33 mouse cellular contexts compared by ENCODE assay signal in genomic region chrX:141729570-141729969, GRCm38 (mm10). TPM values are rescaled to one million over a fixed set of nuclear protein-coding genes. Genes with fewer than 3 reads are reported as not detected.
"Had no signal": no experiment of that assay in that cellular context is flagged by ENCODE, and none has a peak within 500 bp of the region (broad histone marks: within the 10 kb centered on the region; RNA-seq: fewer than 3 reads in every experiment).

No protein-coding gene starts in this region.

- H3K36me3 ChIP-seq: heart, embryonic 10.5 days; heart, embryonic 12.5 days; hindbrain, embryonic 10.5 days; hindbrain, embryonic 12.5 days; intestine, embryonic 15.5 days; kidney, embryonic 15.5 days; limb, embryonic 10.5 days; limb, embryonic 12.5 days; liver, embryonic 13.5 days; liver, embryonic 15.5 days had no signal

- H3K4me2 ChIP-seq: heart, embryonic 12.5 days; hindbrain, embryonic 12.5 days; hindbrain, embryonic 14.5 days; intestine, embryonic 15.5 days; kidney, embryonic 15.5 days; limb, embryonic 12.5 days; liver, embryonic 11.5 days; liver, embryonic 13.5 days; liver, embryonic 15.5 days had no signal

- H3K4me1 ChIP-seq: heart, embryonic 10.5 days; heart, embryonic 12.5 days; hindbrain, embryonic 10.5 days; hindbrain, embryonic 12.5 days; intestine, embryonic 15.5 days; limb, embryonic 12.5 days; liver, embryonic 13.5 days; liver, embryonic 15.5 days had no signal

- H3K27ac ChIP-seq: gastrocnemius, adult 2 months; heart, embryonic 10.5 days; hindbrain, embryonic 10.5 days; hindbrain, embryonic 12.5 days; hindbrain, embryonic 14.5 days; intestine, embryonic 15.5 days; kidney, embryonic 15.5 days; kidney, postnatal 0 days; limb, embryonic 10.5 days; limb, embryonic 12.5 days; liver, embryonic 13.5 days; liver, embryonic 15.5 days had no signal

- DNase-seq: gastrocnemius, adult 2 months; gastrocnemius, postnatal 10 days; gastrocnemius, postnatal 25 days; heart, adult 18-20 months; heart, postnatal 10 days; heart, postnatal 4 days; kidney, adult 18-20 months; kidney, adult 8-10 months; kidney, postnatal 14 days; kidney, postnatal 36 days; layer of hippocampus, adult 9-11 months; layer of hippocampus, postnatal 36 days; liver; liver, embryonic 13.5 days had no signal

- H3K9me3 ChIP-seq: heart, embryonic 10.5 days; heart, embryonic 12.5 days; hindbrain, embryonic 10.5 days; hindbrain, embryonic 12.5 days; intestine, embryonic 15.5 days; kidney, embryonic 15.5 days; limb, embryonic 10.5 days; limb, embryonic 12.5 days; liver, embryonic 13.5 days; liver, embryonic 15.5 days had no signal

- H3K9ac ChIP-seq: heart, embryonic 12.5 days; hindbrain, embryonic 12.5 days; hindbrain, embryonic 14.5 days; intestine, embryonic 15.5 days; kidney, embryonic 15.5 days; limb, embryonic 12.5 days; liver, embryonic 13.5 days; liver, embryonic 15.5 days had no signal

- H3K4me3 ChIP-seq: gastrocnemius, adult 2 months; heart, embryonic 10.5 days; heart, embryonic 12.5 days; hindbrain, embryonic 10.5 days; hindbrain, embryonic 12.5 days; intestine, embryonic 15.5 days; kidney, embryonic 15.5 days; limb, embryonic 10.5 days; limb, embryonic 12.5 days; liver, embryonic 13.5 days; liver, embryonic 15.5 days had no signal

- ATAC-seq: hindbrain, embryonic 16.5 days; inflammation-experienced regulatory T-cells, adult 6 months; intestine, embryonic 15.5 days; intestine, postnatal 0 days had no signal

RNA-seq across cellular contexts. Expression of gene Irs4, which starts 4.5 kb away (rescaled TPM):
- total RNA-seq: gastrocnemius, adult 2 months; gastrocnemius, postnatal 10 days; gastrocnemius, postnatal 25 days; granulocyte monocyte progenitor cell, adult 5-6 weeks; heart, adult 18-20 months; heart, adult 8-10 months; heart, postnatal 25 days had no signal
- polyA plus RNA-seq: heart, embryonic 12.5 days; inflammation-experienced regulatory T-cells, adult 6 months; large intestine, adult 2 months; liver, embryonic 11.5 days; liver, embryonic 13.5 days; liver, embryonic 15.5 days had no signal
